Comparison of ENCODE assay signal across 26 mouse cellular contexts in genomic region chr15:85334234-85334633, GRCm38 (mm10). TPM values are rescaled to one million over a fixed set of nuclear protein-coding genes. Genes with fewer than 3 reads are reported as not detected.
DNase-seq lines count a peak whose midpoint lies in the region; ATAC-seq and TF ChIP-seq lines count a peak whose summit lies in the region.
"Had no signal": no experiment of that assay in that cellular context is flagged by ENCODE, and none has a peak within 500 bp of the region (broad histone marks: within the 10 kb centered on the region; RNA-seq: fewer than 3 reads in every experiment).

No protein-coding gene starts in this region.

- peak; percentile 70 for DNase-seq in heart, adult 11 months
- DNase-seq in liver, postnatal 0 days, result no peak
- no peak for DNase-seq in liver, embryonic 11.5 days (ENCODE audit: low spot score)
- peak; percentile 53 for DNase-seq in R1 (ENCODE audit: low read depth, low spot score)
- no peak for DNase-seq in ovary, postnatal 36 days (ENCODE audit: low spot score)
- no peak for DNase-seq in forebrain, postnatal 0 days
- DNase-seq: adrenal gland, adult 2 months; adrenal gland, postnatal 10 days; adrenal gland, postnatal 25 days; cerebellum, adult 11 months; cerebellum, adult 18-20 months; cerebellum, adult 8-10 months; cerebellum, adult 9-11 months; cerebellum, postnatal 14 days; cerebellum, postnatal 36 days; embryo, embryonic 11 days had no signal

- TF ChIP-seq CTCF in liver, postnatal 0 days (IDR thresholded peaks at IDR 0.05; ENCODE audit: low read depth), result no peak
- TF ChIP-seq CTCF in forebrain, postnatal 0 days (IDR thresholded peaks at IDR 0.05; ENCODE audit: low read depth), result no peak

- peaks cover 18% of the 10 kb centered on the region for H3K4me1 ChIP-seq in heart, embryonic 12.5 days (replicated peaks)
- peaks cover 27% of the 10 kb centered on the region for H3K4me1 ChIP-seq in liver, postnatal 0 days (ENCODE audit: insufficient read depth)
- peaks cover 12% of the 10 kb centered on the region for H3K4me1 ChIP-seq in liver, embryonic 11.5 days (replicated peaks; ENCODE audit: control insufficient read depth, insufficient read depth, low read length)
- H3K4me1 ChIP-seq in forebrain, postnatal 0 days (ENCODE audit: insufficient read depth), result peaks cover 16% of the 10 kb centered on the region

- no peaks in the 10 kb centered on the region; the same call in 1 of the 2 replicates for H3K36me3 ChIP-seq in heart, embryonic 12.5 days
- no peaks in the 10 kb centered on the region for H3K36me3 ChIP-seq in liver, postnatal 0 days (replicated peaks; ENCODE audit: insufficient read depth, low read length)
- no peaks in the 10 kb centered on the region for H3K36me3 ChIP-seq in liver, embryonic 11.5 days (ENCODE audit: control insufficient read depth, insufficient read depth, low read length)
- H3K36me3 ChIP-seq in forebrain, postnatal 0 days (ENCODE audit: insufficient read depth), result no peaks in the 10 kb centered on the region
- H3K36me3 ChIP-seq: embryonic facial prominence, embryonic 13.5 days; embryonic facial prominence, embryonic 15.5 days; forebrain, embryonic 12.5 days had no signal

- WGBS in heart, embryonic 12.5 days, result 47% methylated on average over 3 of the region's 3 CpGs
- WGBS in liver, postnatal 0 days (ENCODE audit: insufficient replicate concordance), result 65% methylated on average over 3 of the region's 3 CpGs
- 51% methylated on average over 3 of the region's 3 CpGs for WGBS in liver, embryonic 11.5 days
- 62% methylated on average over 3 of the region's 3 CpGs for WGBS in forebrain, postnatal 0 days

- H3K9me3 ChIP-seq in heart, embryonic 12.5 days (replicated peaks), result no peaks in the 10 kb centered on the region
- H3K9me3 ChIP-seq in liver, postnatal 0 days (ENCODE audit: low read length), result no peaks in the 10 kb centered on the region
- no peaks in the 10 kb centered on the region for H3K9me3 ChIP-seq in liver, embryonic 11.5 days (ENCODE audit: control insufficient read depth, low read length)
- H3K9me3 ChIP-seq in forebrain, postnatal 0 days (ENCODE audit: low read length), result no peaks in the 10 kb centered on the region
- H3K9me3 ChIP-seq: embryonic facial prominence, embryonic 13.5 days; embryonic facial prominence, embryonic 15.5 days; forebrain, embryonic 10.5 days; forebrain, embryonic 12.5 days; G1E had no signal

- H3K27ac ChIP-seq in heart, embryonic 12.5 days (ENCODE audit: poor library complexity, severe bottlenecking), result no peak overlapping the region
- H3K27ac ChIP-seq in liver, postnatal 0 days (ENCODE audit: low read depth), result peak overlapping the region; percentile 34; the same call in 1 of the 2 replicates
- H3K27ac ChIP-seq in liver, embryonic 11.5 days (ENCODE audit: low read depth, low read length), result no peak overlapping the region
- H3K27ac ChIP-seq in forebrain, postnatal 0 days (ENCODE audit: low read depth, low read length), result no peak overlapping the region
- H3K27ac ChIP-seq: embryonic facial prominence, embryonic 13.5 days; embryonic facial prominence, embryonic 15.5 days; forebrain, embryonic 10.5 days; forebrain, embryonic 12.5 days had no signal

- H3K9ac ChIP-seq in heart, embryonic 12.5 days, result no peak overlapping the region
- no peak overlapping the region for H3K9ac ChIP-seq in liver, postnatal 0 days (replicated peaks)
- no peak overlapping the region for H3K9ac ChIP-seq in liver, embryonic 11.5 days (ENCODE audit: low read depth, low read length)
- no peak overlapping the region for H3K9ac ChIP-seq in forebrain, postnatal 0 days
- H3K9ac ChIP-seq: embryonic facial prominence, embryonic 13.5 days; embryonic facial prominence, embryonic 15.5 days; forebrain, embryonic 12.5 days had no signal

- no peak overlapping the region for H3K4me2 ChIP-seq in heart, embryonic 12.5 days
- H3K4me2 ChIP-seq in liver, postnatal 0 days (ENCODE audit: low read depth, low read length), result no peak overlapping the region
- no peak overlapping the region for H3K4me2 ChIP-seq in liver, embryonic 11.5 days
- no peak overlapping the region for H3K4me2 ChIP-seq in forebrain, postnatal 0 days (ENCODE audit: low read depth)
- H3K4me2 ChIP-seq: embryonic facial prominence, embryonic 13.5 days; embryonic facial prominence, embryonic 15.5 days; forebrain, embryonic 12.5 days had no signal

- no peaks in the 10 kb centered on the region for H3K27me3 ChIP-seq in heart, embryonic 12.5 days (replicated peaks)
- H3K27me3 ChIP-seq in liver, postnatal 0 days (ENCODE audit: insufficient read depth, low read length), result no peaks in the 10 kb centered on the region
- H3K27me3 ChIP-seq in liver, embryonic 11.5 days (replicated peaks; ENCODE audit: control insufficient read depth, insufficient read depth, low read length), result no peaks in the 10 kb centered on the region
- no peaks in the 10 kb centered on the region for H3K27me3 ChIP-seq in forebrain, postnatal 0 days (ENCODE audit: insufficient read depth, low read length)
- H3K27me3 ChIP-seq: embryonic facial prominence, embryonic 13.5 days; embryonic facial prominence, embryonic 15.5 days; forebrain, embryonic 12.5 days; Patski had no signal

- no peak for TF ChIP-seq EP300 in liver, postnatal 0 days (IDR thresholded peaks at IDR 0.05; ENCODE audit: low read depth)

- H3K4me3 ChIP-seq in heart, embryonic 12.5 days, result no peak overlapping the region
- H3K4me3 ChIP-seq in liver, postnatal 0 days (ENCODE audit: low read depth, low read length), result no peak overlapping the region
- no peak overlapping the region for H3K4me3 ChIP-seq in liver, embryonic 11.5 days (ENCODE audit: low read depth, low read length)
- no peak overlapping the region for H3K4me3 ChIP-seq in forebrain, postnatal 0 days (ENCODE audit: low read depth, low read length)
- H3K4me3 ChIP-seq: embryonic facial prominence, embryonic 13.5 days; embryonic facial prominence, embryonic 15.5 days; erythroblast, embryonic 14.5 days; forebrain, embryonic 10.5 days; forebrain, embryonic 12.5 days had no signal

- no peak for ATAC-seq in heart, embryonic 12.5 days (ENCODE audit: insufficient number of reproducible peaks, low FRiP score)
- ATAC-seq in liver, postnatal 0 days, result no peak
- ATAC-seq in liver, embryonic 11.5 days (replicated peaks; ENCODE audit: low FRiP score), result no peak
- no peak for ATAC-seq in forebrain, postnatal 0 days
- ATAC-seq: forebrain, embryonic 14.5 days; forebrain, embryonic 16.5 days; Patski had no signal

RNA-seq across cellular contexts. Expression of gene Atxn10, which starts 1.8 kb away (rescaled TPM):
- 240 and 241 TPM in 2 replicates for polyA plus RNA-seq in heart, embryonic 12.5 days (2016; fragmentation: Nextera tagmentation; extraction: Ambion mirVana)
- polyA plus RNA-seq in liver, postnatal 0 days (2015; fragmentation: Nextera tagmentation; extraction: Ambion mirVana), result 77.7 and 83.3 TPM in 2 replicates
- polyA plus RNA-seq in liver, embryonic 11.5 days (2014; fragmentation: Nextera tagmentation; extraction: Ambion mirVana), result 196 and 215 TPM in 2 replicates
- 294 and 311 TPM in 2 replicates for total RNA-seq in forebrain, postnatal 0 days (2014; rRNA removed)
- polyA plus RNA-seq in forebrain, postnatal 0 days (2015; fragmentation: Nextera tagmentation; extraction: Ambion mirVana), result 498 and 536 TPM in 2 replicates

Comparison
In these comparisons a context has a peak if more than half of its experiments do, and no peak if none do; other contexts are left out.
1. DNase-seq: peak in heart, adult 11 months (single experiment) and R1 (single experiment); none in liver, postnatal 0 days (single experiment), liver, embryonic 11.5 days (single experiment), ovary, postnatal 36 days (single experiment) and forebrain, postnatal 0 days (single experiment).